Mouse (Mus musculus) heart, embryonic 16.5 days (tissue): ENCODE data around the gene Sp3. TPM values are rescaled to one million over a fixed set of nuclear protein-coding genes. Genes with fewer than 3 reads are reported as not detected.
"Not testable (repeated sequence)": the region's sequence is repeated elsewhere in the genome, so short reads cannot be mapped to it uniquely, and the experiment has no call there.

Experiments
- ATAC-seq: fragments of 200-750 bp; cut with Nextera tagmentation; replicated peaks from 2 replicates; pipeline ENCODE4 v1.8.0; 2017; ENCODE audit warnings: moderate number of reproducible peaks; ENCODE audit not compliant: insufficient read depth, low FRiP score; ENCODE audit errors: extremely low read depth
- H3K27ac ChIP-seq: fragments of 300-500 bp; sonication (generic); 2 replicates; pipeline ENCODE4 v1.5.1; 2014; ENCODE audit warnings: mild to moderate bottlenecking, low read length, control low read depth, moderate library complexity
- H3K27me3 ChIP-seq: fragments of 300-500 bp; sonication (generic); 2 replicates; pipeline ENCODE4 v1.6.1; 2014; ENCODE audit warnings: low read length, mixed read lengths; ENCODE audit not compliant: control insufficient read depth, insufficient read depth
- H3K36me3 ChIP-seq: fragments of 300-500 bp; sonication (generic); 2 replicates; pipeline ENCODE4 v1.6.1; 2014; ENCODE audit not compliant: control insufficient read depth, insufficient read depth
- H3K4me1 ChIP-seq: fragments of 300-500 bp; sonication (generic); 2 replicates; pipeline ENCODE4 v1.6.1; 2014; ENCODE audit warnings: low read length, mixed read lengths; ENCODE audit not compliant: control insufficient read depth, insufficient read depth
- H3K4me2 ChIP-seq: fragments of 300-500 bp; sonication (generic); 2 replicates; pipeline ENCODE4 v1.6.1; 2014; ENCODE audit warnings: low read depth, mild to moderate bottlenecking, control low read depth, low read length
- H3K4me3 ChIP-seq: fragments of 300-500 bp; sonication (generic); 2 replicates; pipeline ENCODE4 v1.5.1; 2014; ENCODE audit warnings: mild to moderate bottlenecking, control low read depth, low read length
- H3K9ac ChIP-seq: fragments of 300-500 bp; sonication (generic); 2 replicates; pipeline ENCODE4 v1.6.1; 2014; ENCODE audit warnings: low read length, control low read depth
- H3K9me3 ChIP-seq: fragments of 300-500 bp; sonication (generic); replicated peaks from 2 replicates; pipeline ENCODE4 v1.6.1; 2016; ENCODE audit warnings: low read length; ENCODE audit not compliant: control insufficient read depth
- WGBS: fragments of 180-500 bp; shearing (Covaris S2); extraction: QIAGEN DNeasy Blood & Tissue Kit; methylation state at CpG from one replicate; pipeline ENCODE4 v1.1.7; 2014; 5-methylcytosine and 5-hydroxymethylcytosine counted together
- polyA plus RNA-seq: library from polyadenylated mRNA; unstranded; fragments of >200 nt; fragmentation: Nextera tagmentation; extraction: Ambion mirVana; gene quantifications from 2 replicates; pipeline ENCODE4 v1.2.1, GENCODE M21; 2015

Sp3 gene
- polyA plus RNA-seq, 1 experiment from 2014 or later = 37.5 TPM

- Histone ChIP-seq H3K4me2 (no peak overlapping the region), H3K9me3 (no peaks in the 10 kb centered on the region), H3K9ac (no peak overlapping the region), H3K36me3 (no peaks in the 10 kb centered on the region), H3K27me3 (no peaks in the 10 kb centered on the region), H3K4me1 (peaks cover 11% of the 10 kb centered on the region), H3K27ac (peak overlapping the region; percentile 39; the same call in 1 of the 2 replicates), H3K4me3 (no peak overlapping the region)
- peak; percentile 45; the same call in 1 of the 2 replicates for ATAC-seq
- WGBS = 54% methylated on average over 7 of the region's 7 CpGs
These were observed 64.9 kb downstream of the Sp3 start for GRCm38 (mm10) chr2:72915245-72915930.

- WGBS = 73% methylated on average over 7 of the region's 7 CpGs
- Histone ChIP-seq H3K27ac (no peak overlapping the region), H3K36me3 (no peaks in the 10 kb centered on the region), H3K4me2 (no peak overlapping the region), H3K4me3 (no peak overlapping the region), H3K27me3 (no peaks in the 10 kb centered on the region), H3K9me3 (no peaks in the 10 kb centered on the region), H3K9ac (no peak overlapping the region), H3K4me1 (peaks cover 11% of the 10 kb centered on the region)
- ATAC-seq = no peak
These were observed 66.8 kb downstream of the Sp3 start for GRCm38 (mm10) chr2:72913458-72913760.

DNA sequence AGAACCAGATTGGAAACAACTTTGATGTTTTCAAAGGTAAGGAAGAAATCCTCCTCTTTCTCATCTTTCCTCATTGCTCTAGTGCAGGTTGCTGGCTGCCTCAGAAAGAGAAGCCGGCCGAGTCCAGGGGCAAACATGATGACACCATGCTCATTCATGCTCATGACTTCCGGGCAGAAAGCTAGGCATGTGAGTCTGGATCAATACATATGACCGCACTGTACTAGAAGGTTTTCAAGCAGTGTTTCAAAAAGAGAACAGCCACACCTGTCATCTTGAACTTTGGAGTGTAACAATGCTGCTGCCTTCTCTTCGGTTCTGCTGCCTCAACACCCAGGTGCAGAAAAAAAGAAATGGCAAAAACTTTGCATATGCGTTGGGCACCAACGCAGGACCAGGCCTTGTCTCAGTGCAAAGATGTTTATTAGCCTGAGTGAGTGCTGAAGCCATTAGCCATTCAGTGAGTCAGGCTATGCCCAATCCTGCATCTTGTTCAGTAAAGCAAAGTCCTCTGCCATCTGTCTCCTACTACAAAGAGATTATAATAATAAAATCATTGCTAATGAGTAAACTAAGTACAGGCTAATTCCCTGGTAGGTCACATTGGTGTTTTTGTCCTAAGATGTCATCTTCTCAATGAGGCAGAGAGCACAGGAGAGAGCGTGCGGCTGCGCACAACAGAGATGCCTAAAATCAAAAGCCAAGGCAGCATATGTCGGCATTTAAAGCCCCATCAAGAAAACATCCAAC, 67.4 kb downstream of the Sp3 start:
- Histone ChIP-seq H3K9ac (no peak overlapping the region), H3K4me1 (peaks cover 11% of the 10 kb centered on the region), H3K4me2 (no peak overlapping the region), H3K27me3 (no peaks in the 10 kb centered on the region), H3K4me3 (no peak overlapping the region), H3K9me3 (no peaks in the 10 kb centered on the region), H3K36me3 (no peaks in the 10 kb centered on the region), H3K27ac (no peak overlapping the region)
- ATAC-seq = no peak
- 91% methylated on average over 11 of the region's 11 CpGs for WGBS

DNA sequence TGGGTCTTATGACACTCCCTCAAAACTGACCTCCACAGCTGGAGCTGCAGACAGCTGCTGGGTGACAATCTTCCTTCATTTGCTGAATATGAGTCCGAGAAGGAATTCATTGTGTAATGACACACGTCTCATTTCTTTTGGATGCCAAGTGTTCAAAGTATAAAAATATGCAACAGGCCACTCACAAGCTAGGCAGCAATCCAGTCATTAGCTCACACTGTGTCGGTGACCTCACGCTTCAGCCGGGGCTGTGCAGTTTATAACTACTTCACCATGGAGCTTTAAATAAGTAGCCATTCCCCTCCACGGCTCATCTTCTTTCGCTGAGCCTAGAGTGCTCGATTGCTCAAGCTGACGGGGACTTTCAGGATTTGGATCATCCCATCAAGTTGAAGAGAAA, 68.7 kb downstream of the Sp3 start:
- Histone ChIP-seq H3K4me1 (peaks cover 11% of the 10 kb centered on the region), H3K9me3 (no peaks in the 10 kb centered on the region), H3K27me3 (no peaks in the 10 kb centered on the region), H3K27ac (no peak overlapping the region), H3K4me2 (no peak overlapping the region), H3K9ac (no peak overlapping the region), H3K4me3 (no peak overlapping the region), H3K36me3 (no peaks in the 10 kb centered on the region)
- WGBS = 53% methylated on average over 9 of the region's 9 CpGs
- 0 out of 2 replicates have a peak, but pooled peaks have one; percentile 52 for ATAC-seq

- WGBS = 73% methylated on average over 4 of the region's 4 CpGs
- no peaks in the 10 kb centered on the region for H3K9me3 ChIP-seq
- peaks cover 7% of the 10 kb centered on the region for H3K4me1 ChIP-seq
- ATAC-seq = no peak
- H3K27me3 ChIP-seq = no peaks in the 10 kb centered on the region
- no peaks in the 10 kb centered on the region for H3K36me3 ChIP-seq
- H3K4me2 ChIP-seq = no peak overlapping the region
- no peak overlapping the region for H3K4me3 ChIP-seq
- no peak overlapping the region for H3K9ac ChIP-seq
- H3K27ac ChIP-seq = no peak overlapping the region
These were observed 71.2 kb downstream of the Sp3 start for GRCm38 (mm10) chr2:72909046-72909445.

- H3K4me1 ChIP-seq = peaks cover 7% of the 10 kb centered on the region
- H3K4me3 ChIP-seq = no peak overlapping the region
- H3K36me3 ChIP-seq = no peaks in the 10 kb centered on the region
- H3K9ac ChIP-seq = no peak overlapping the region
- no peaks in the 10 kb centered on the region for H3K9me3 ChIP-seq
- H3K4me2 ChIP-seq = no peak overlapping the region
- no peak for ATAC-seq
- H3K27me3 ChIP-seq = no peaks in the 10 kb centered on the region
- whole genome bisulfite sequencing = 68% methylated on average over 20 of the region's 20 CpGs
- H3K27ac ChIP-seq = no peak overlapping the region
These were observed 71.9 kb downstream of the Sp3 start for GRCm38 (mm10) chr2:72908191-72908910.

DNA sequence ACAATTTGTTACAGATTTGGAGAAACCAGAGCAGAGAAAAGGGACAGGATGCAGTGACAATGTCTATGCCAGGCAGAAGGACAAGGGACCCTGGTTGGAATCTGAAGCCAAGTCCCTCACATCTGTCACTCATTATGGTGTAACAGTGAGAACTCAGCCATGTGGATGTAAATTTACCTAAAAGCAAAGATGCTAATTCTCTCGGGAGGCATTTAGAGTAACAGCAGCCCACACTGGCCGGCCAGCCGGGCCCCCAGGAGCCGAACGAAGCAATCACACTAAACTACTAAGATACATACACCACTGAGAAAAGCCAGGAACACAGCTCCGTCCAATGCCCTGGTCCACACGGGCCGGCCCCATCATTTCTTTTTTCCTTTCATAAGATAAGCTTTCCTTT, 73.5 kb downstream of the Sp3 start:
- no peak overlapping the region for H3K4me3 ChIP-seq

DNA sequence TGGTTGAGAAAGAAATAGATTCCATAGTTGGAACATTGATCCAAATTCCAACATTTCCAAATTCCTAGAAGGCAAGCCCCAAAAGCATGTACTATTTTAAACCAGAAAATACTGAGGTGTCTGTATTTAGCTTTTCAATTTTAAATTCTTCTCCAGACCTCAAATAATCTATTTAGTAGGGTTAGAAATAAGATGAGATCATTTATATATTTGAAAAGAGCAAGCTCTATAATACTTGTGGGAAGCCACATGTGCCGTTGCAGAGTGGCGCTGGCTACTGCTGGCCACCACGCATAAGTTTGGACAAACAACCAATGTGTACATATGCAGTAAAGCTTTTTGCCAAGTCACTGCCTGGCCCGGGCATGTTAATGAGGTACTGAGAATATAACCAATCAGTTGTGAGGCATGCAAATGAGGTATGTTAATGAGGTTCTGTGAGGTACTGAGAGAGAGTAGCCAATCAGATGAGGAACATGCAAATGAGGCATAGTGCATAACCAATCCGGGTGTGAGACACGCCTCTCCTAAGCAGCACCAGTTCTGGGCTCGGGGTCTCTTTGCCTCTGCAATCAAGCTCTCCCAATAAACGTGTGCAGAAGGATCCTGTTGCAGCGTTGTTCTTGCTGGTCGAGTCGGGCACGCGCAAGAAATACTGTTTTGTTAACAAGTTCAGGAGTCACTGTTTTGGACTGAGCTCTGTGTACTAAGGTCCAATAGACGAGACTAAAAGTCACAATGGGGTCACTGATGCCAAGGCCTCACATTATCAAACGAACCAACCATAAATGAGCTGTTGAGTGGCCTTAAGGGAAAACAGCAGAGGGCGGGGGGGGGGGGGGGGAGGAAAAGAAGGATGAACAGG, 77.2 kb downstream of the Sp3 start:
- H3K9ac ChIP-seq, H3K4me3 ChIP-seq, H3K27ac ChIP-seq, H3K27me3 ChIP-seq, ATAC-seq, H3K4me1 ChIP-seq, H3K36me3 ChIP-seq, H3K4me2 ChIP-seq: not testable (repeated sequence)
- 92% methylated on average over 15 of the region's 16 CpGs for WGBS
- peaks cover 13% of the 10 kb centered on the region for H3K9me3 ChIP-seq

More for the DNA sequence above, 73.5 kb downstream of the Sp3 start:
- no peak for ATAC-seq
- H3K27ac ChIP-seq = no peak overlapping the region
- peaks cover 5% of the 10 kb centered on the region for H3K4me1 ChIP-seq
- H3K36me3 ChIP-seq = no peaks in the 10 kb centered on the region
- 75% methylated on average over 8 of the region's 8 CpGs for WGBS
- no peaks in the 10 kb centered on the region for H3K27me3 ChIP-seq
- no peak overlapping the region for H3K4me2 ChIP-seq
- 0 out of 2 replicates have a peak, but pooled peaks cover 4% of the 10 kb centered on the region for H3K9me3 ChIP-seq
- H3K9ac ChIP-seq = no peak overlapping the region
